Mouse (Mus musculus): ENCODE measurements at regions not wholly inside any gene's neighbourhood (a gene's known extent, or its start where the extent isn't known, plus 50 kb on each side); places are given as distances from the start of the nearest gene placed in this dataset.

- TF ChIP-seq POLR2A (IDR thresholded peaks at IDR 0.05; ENCODE audit: extremely low read depth, insufficient read depth, low read length) (no peak), CTCF (IDR thresholded peaks at IDR 0.05; ENCODE audit: low read depth, low read length) (no peak)
- no peaks in the 10 kb centered on the region for H3K4me1 ChIP-seq (ENCODE audit: control insufficient read depth, insufficient read depth, low read length)
- H3K36me3 ChIP-seq (ENCODE audit: control insufficient read depth, insufficient read depth, low read length) = no peaks in the 10 kb centered on the region
- no peak overlapping the region for H3K4me3 ChIP-seq (ENCODE audit: insufficient read depth, low read depth, low read length)
- no peaks in the 10 kb centered on the region for H3K79me2 ChIP-seq (ENCODE audit: control insufficient read depth, insufficient read depth, low read length)
- WGBS = 76% methylated on average over 2 of the region's 2 CpGs
- DNase-seq (ENCODE audit: extremely low read depth, low read depth, low spot score) = no peak
- H3K9ac ChIP-seq (ENCODE audit: low read depth, low read length) = no peak overlapping the region
- no peaks in the 10 kb centered on the region for H3K27me3 ChIP-seq (ENCODE audit: control insufficient read depth, insufficient read depth, low read length)
- no peak overlapping the region for H3K27ac ChIP-seq (replicated peaks; ENCODE audit: insufficient read depth, low read depth, low read length)
Observed at GRCm38 (mm10) chr14:71326521-71327105, 727.0 kb upstream of the Fam160b2 start.

- no peak for DNase-seq (ENCODE audit: extremely low read depth, low read depth, low spot score)
- TF ChIP-seq CTCF (IDR thresholded peaks at IDR 0.05; ENCODE audit: low read depth, low read length) (no peak), POLR2A (IDR thresholded peaks at IDR 0.05; ENCODE audit: extremely low read depth, insufficient read depth, low read length) (no peak)
- Histone ChIP-seq H3K27ac (replicated peaks; ENCODE audit: insufficient read depth, low read depth, low read length) (no peak overlapping the region), H3K4me3 (ENCODE audit: insufficient read depth, low read depth, low read length) (no peak overlapping the region), H3K79me2 (ENCODE audit: control insufficient read depth, insufficient read depth, low read length) (no peaks in the 10 kb centered on the region), H3K36me3 (ENCODE audit: control insufficient read depth, insufficient read depth, low read length) (no peaks in the 10 kb centered on the region), H3K4me1 (ENCODE audit: control insufficient read depth, insufficient read depth, low read length) (no peaks in the 10 kb centered on the region), H3K27me3 (ENCODE audit: control insufficient read depth, insufficient read depth, low read length) (no peaks in the 10 kb centered on the region; the same call in 1 of the 2 replicates), H3K9ac (ENCODE audit: low read depth, low read length) (no peak overlapping the region)
- 65% methylated on average over 3 of the region's 3 CpGs for WGBS
Observed at GRCm38 (mm10) chr14:71315228-71315627, 715.6 kb upstream of the Fam160b2 start.

GRCm38 (mm10) chr14:71299755-71300154 is 700.1 kb upstream of the Fam160b2 start:
- no peak overlapping the region for H3K9ac ChIP-seq (ENCODE audit: low read depth, low read length)
- TF ChIP-seq CTCF (IDR thresholded peaks at IDR 0.05; ENCODE audit: low read depth, low read length) (no peak), POLR2A (IDR thresholded peaks at IDR 0.05; ENCODE audit: extremely low read depth, insufficient read depth, low read length) (no peak)
- WGBS = 67% methylated on average over 6 of the region's 6 CpGs
- H3K27me3 ChIP-seq (ENCODE audit: control insufficient read depth, insufficient read depth, low read length) = no peaks in the 10 kb centered on the region; the same call in 1 of the 2 replicates
- no peaks in the 10 kb centered on the region for H3K4me1 ChIP-seq (ENCODE audit: control insufficient read depth, insufficient read depth, low read length)
- no peaks in the 10 kb centered on the region for H3K79me2 ChIP-seq (ENCODE audit: control insufficient read depth, insufficient read depth, low read length)
- no peak for DNase-seq (ENCODE audit: extremely low read depth, low read depth, low spot score)
- no peak overlapping the region for H3K4me3 ChIP-seq (ENCODE audit: insufficient read depth, low read depth, low read length)
- H3K27ac ChIP-seq (replicated peaks; ENCODE audit: insufficient read depth, low read depth, low read length) = no peak overlapping the region
- no peaks in the 10 kb centered on the region for H3K36me3 ChIP-seq (ENCODE audit: control insufficient read depth, insufficient read depth, low read length)

GRCm38 (mm10) chr14:71281568-71281967 is 681.9 kb upstream of the Fam160b2 start:
- no peaks in the 10 kb centered on the region for H3K79me2 ChIP-seq (ENCODE audit: control insufficient read depth, insufficient read depth, low read length)
- DNase-seq (ENCODE audit: extremely low read depth, low read depth, low spot score) = no peak
- H3K4me1 ChIP-seq (ENCODE audit: control insufficient read depth, insufficient read depth, low read length) = no peaks in the 10 kb centered on the region
- 91% methylated on average over 14 of the region's 14 CpGs for WGBS
- no peak overlapping the region for H3K9ac ChIP-seq (ENCODE audit: low read depth, low read length)
- H3K27me3 ChIP-seq (ENCODE audit: control insufficient read depth, insufficient read depth, low read length) = no peaks in the 10 kb centered on the region
- no peak overlapping the region for H3K4me3 ChIP-seq (ENCODE audit: insufficient read depth, low read depth, low read length)
- TF ChIP-seq POLR2A (IDR thresholded peaks at IDR 0.05; ENCODE audit: extremely low read depth, insufficient read depth, low read length) = no peak
- no peak for TF ChIP-seq CTCF (IDR thresholded peaks at IDR 0.05; ENCODE audit: low read depth, low read length)
- no peaks in the 10 kb centered on the region for H3K36me3 ChIP-seq (ENCODE audit: control insufficient read depth, insufficient read depth, low read length)
- no peak overlapping the region for H3K27ac ChIP-seq (replicated peaks; ENCODE audit: insufficient read depth, low read depth, low read length)

DNA sequence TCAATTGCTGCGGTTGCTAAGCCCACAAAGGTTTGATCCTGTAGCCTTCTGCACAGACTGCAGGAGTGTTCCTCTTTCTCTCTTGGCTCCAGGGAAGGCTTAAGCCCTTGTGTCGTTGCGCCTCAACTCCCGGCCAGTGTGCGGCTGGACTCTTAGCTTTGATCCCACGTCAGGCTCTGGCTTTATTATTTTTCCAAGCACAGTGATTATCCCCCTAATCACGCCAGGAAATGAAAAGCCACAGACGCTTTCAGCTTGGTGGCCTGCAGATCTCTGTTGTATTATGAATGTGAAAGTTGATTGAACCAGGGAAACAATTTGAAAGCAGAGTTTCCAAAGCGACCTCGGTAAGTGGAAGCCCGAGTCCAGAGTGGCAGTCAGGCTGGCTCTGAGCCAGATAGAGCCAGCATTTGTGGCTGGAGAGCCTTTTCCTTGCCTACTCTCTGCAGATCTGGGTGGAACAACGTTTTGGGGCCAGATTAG is 676.7 kb upstream of the Fam160b2 start:
- Histone ChIP-seq H3K27me3 (ENCODE audit: control insufficient read depth, insufficient read depth, low read length) (no peaks in the 10 kb centered on the region), H3K27ac (replicated peaks; ENCODE audit: insufficient read depth, low read depth, low read length) (no peak overlapping the region), H3K4me1 (ENCODE audit: control insufficient read depth, insufficient read depth, low read length) (no peaks in the 10 kb centered on the region), H3K9ac (ENCODE audit: low read depth, low read length) (no peak overlapping the region), H3K4me3 (ENCODE audit: insufficient read depth, low read depth, low read length) (no peak overlapping the region), H3K36me3 (ENCODE audit: control insufficient read depth, insufficient read depth, low read length) (no peaks in the 10 kb centered on the region), H3K79me2 (ENCODE audit: control insufficient read depth, insufficient read depth, low read length) (no peaks in the 10 kb centered on the region)
- WGBS = 65% methylated on average over 12 of the region's 12 CpGs
- no peak for TF ChIP-seq POLR2A (IDR thresholded peaks at IDR 0.05; ENCODE audit: extremely low read depth, insufficient read depth, low read length)
- TF ChIP-seq CTCF (IDR thresholded peaks at IDR 0.05; ENCODE audit: low read depth, low read length) = no peak
- no peak for DNase-seq (ENCODE audit: extremely low read depth, low read depth, low spot score)

GRCm38 (mm10) chr14:71272470-71272869 is 672.8 kb upstream of the Fam160b2 start:
- H3K27me3 ChIP-seq (ENCODE audit: control insufficient read depth, insufficient read depth, low read length) = no peaks in the 10 kb centered on the region
- no peak overlapping the region for H3K9ac ChIP-seq (ENCODE audit: low read depth, low read length)
- H3K79me2 ChIP-seq (ENCODE audit: control insufficient read depth, insufficient read depth, low read length) = no peaks in the 10 kb centered on the region
- no peaks in the 10 kb centered on the region for H3K36me3 ChIP-seq (ENCODE audit: control insufficient read depth, insufficient read depth, low read length)
- H3K4me1 ChIP-seq (ENCODE audit: control insufficient read depth, insufficient read depth, low read length) = no peaks in the 10 kb centered on the region
- no peak for TF ChIP-seq POLR2A (IDR thresholded peaks at IDR 0.05; ENCODE audit: extremely low read depth, insufficient read depth, low read length)
- no peak for TF ChIP-seq CTCF (IDR thresholded peaks at IDR 0.05; ENCODE audit: low read depth, low read length)
- H3K4me3 ChIP-seq (ENCODE audit: insufficient read depth, low read depth, low read length) = no peak overlapping the region
- no peak overlapping the region for H3K27ac ChIP-seq (replicated peaks; ENCODE audit: insufficient read depth, low read depth, low read length)
- DNase-seq (ENCODE audit: extremely low read depth, low read depth, low spot score) = peak; percentile 56
- WGBS = 55% methylated on average over 2 of the region's 2 CpGs
